Mouse (Mus musculus) midbrain, embryonic 16.5 days (tissue): ENCODE data around the gene Rac3. TPM values are rescaled to one million over a fixed set of nuclear protein-coding genes. Genes with fewer than 3 reads are reported as not detected.
"Not testable (repeated sequence)": the region's sequence is repeated elsewhere in the genome, so short reads cannot be mapped to it uniquely, and the experiment has no call there.

ENCODE experiments used
- ATAC-seq: fragments of 200-750 bp; cut with Nextera tagmentation; 2 replicates; pipeline ENCODE4 v1.8.0; 2017; ENCODE audit warnings: moderate TSS enrichment
- H3K27ac ChIP-seq: fragments of 300-500 bp; sonication (generic); 2 replicates; pipeline ENCODE4 v1.5.1; 2014; ENCODE audit warnings: mild to moderate bottlenecking, low read length, mixed read lengths
- H3K27me3 ChIP-seq: fragments of 300-500 bp; sonication (generic); 2 replicates; pipeline ENCODE4 v1.6.1; 2014; ENCODE audit warnings: low read depth, low read length, mixed read lengths; ENCODE audit not compliant: control insufficient read depth, insufficient read depth
- H3K36me3 ChIP-seq: fragments of 300-500 bp; sonication (generic); 2 replicates; pipeline ENCODE4 v1.6.1; 2014; ENCODE audit warnings: mild to moderate bottlenecking, low read length, moderate library complexity, mixed read lengths; ENCODE audit not compliant: control insufficient read depth, insufficient read depth
- H3K4me1 ChIP-seq: fragments of 300-500 bp; sonication (generic); 2 replicates; pipeline ENCODE4 v1.6.1; 2014; ENCODE audit warnings: mild to moderate bottlenecking, low read length, mixed read lengths; ENCODE audit not compliant: control insufficient read depth, insufficient read depth
- H3K4me2 ChIP-seq: fragments of 300-500 bp; sonication (generic); 2 replicates; pipeline ENCODE4 v1.6.1; 2014; ENCODE audit warnings: mild to moderate bottlenecking, low read length, mixed read lengths
- H3K4me3 ChIP-seq: fragments of 300-500 bp; sonication (generic); 2 replicates; pipeline ENCODE4 v1.5.1; 2014; ENCODE audit warnings: low read depth, mild to moderate bottlenecking, low read length, moderate library complexity, mixed read lengths
- H3K9ac ChIP-seq: fragments of 300-500 bp; sonication (generic); 2 replicates; pipeline ENCODE4 v1.6.1; 2014; ENCODE audit warnings: low read depth, low read length, mixed read lengths
- H3K9me3 ChIP-seq: fragments of 300-500 bp; sonication (generic); replicated peaks from 2 replicates; pipeline ENCODE4 v1.6.1; 2014; ENCODE audit warnings: mild to moderate bottlenecking, low read length, mixed read lengths; ENCODE audit not compliant: control insufficient read depth, poor library complexity, severe bottlenecking
- WGBS: fragments of 180-500 bp; shearing (Covaris S2); extraction: QIAGEN DNeasy Blood & Tissue Kit; methylation state at CpG from one replicate; pipeline ENCODE4 v1.1.7; 2014; 5-methylcytosine and 5-hydroxymethylcytosine counted together
- polyA plus RNA-seq: library from polyadenylated mRNA; unstranded; fragments of >200 nt; fragmentation: Nextera tagmentation; extraction: Ambion mirVana; gene quantifications from 2 replicates; pipeline ENCODE4 v1.2.1, GENCODE M21; 2015

Gene Rac3
- polyA plus RNA-seq, 1 experiment from 2014 or later = 719 TPM

GRCm38 (mm10) chr11:120751606-120752005, 30.3 kb downstream of the Rac3 start:
- Histone ChIP-seq H3K4me1 (no peaks in the 10 kb centered on the region), H3K9me3 (no peaks in the 10 kb centered on the region), H3K27me3 (no peaks in the 10 kb centered on the region), H3K4me2 (no peak overlapping the region), H3K36me3 (no peaks in the 10 kb centered on the region), H3K4me3 (no peak overlapping the region), H3K9ac (no peak overlapping the region), H3K27ac (no peak overlapping the region)
- no peak for ATAC-seq
- 66% methylated on average over 4 of the region's 4 CpGs for WGBS

GRCm38 (mm10) chr11:120760236-120760635, 39.0 kb downstream of the Rac3 start:
- Histone ChIP-seq H3K27ac (no peak overlapping the region), H3K36me3 (no peaks in the 10 kb centered on the region), H3K9me3 (peaks cover 4% of the 10 kb centered on the region; the same call in 1 of the 2 replicates), H3K9ac (no peak overlapping the region), H3K4me2 (no peak overlapping the region), H3K4me3 (no peak overlapping the region), H3K4me1 (no peaks in the 10 kb centered on the region), H3K27me3 (peaks cover 3% of the 10 kb centered on the region)
- 88% methylated on average over 9 of the region's 9 CpGs for WGBS
- no peak for ATAC-seq

GRCm38 (mm10) chr11:120761811-120762671, 40.8 kb downstream of the Rac3 start:
- Histone ChIP-seq H3K27me3 (peaks cover 3% of the 10 kb centered on the region), H3K36me3 (no peaks in the 10 kb centered on the region), H3K27ac (no peak overlapping the region), H3K9ac (no peak overlapping the region), H3K4me2 (no peak overlapping the region), H3K4me1 (no peaks in the 10 kb centered on the region), H3K4me3 (no peak overlapping the region), H3K9me3 (peaks cover 4% of the 10 kb centered on the region; the same call in 1 of the 2 replicates)
- WGBS = 78% methylated on average over 14 of the region's 14 CpGs
- ATAC-seq = no peak

- H3K9ac ChIP-seq, H3K36me3 ChIP-seq, H3K4me2 ChIP-seq, H3K27ac ChIP-seq, H3K4me3 ChIP-seq, H3K4me1 ChIP-seq, H3K27me3 ChIP-seq, H3K9me3 ChIP-seq, ATAC-seq: not testable (repeated sequence)
- WGBS = 30% methylated on average over 11 of the region's 14 CpGs
Observed at GRCm38 (mm10) chr11:120762672-120763041, 41.4 kb downstream of the Rac3 start, which contains the start of gene Hmga1b. Gene Hmga1b (plus strand): TSS chr11:120762794.

- 17% methylated on average over 1 of the region's 23 CpGs for WGBS
- H3K27me3 ChIP-seq, H3K4me3 ChIP-seq, H3K4me1 ChIP-seq, H3K9me3 ChIP-seq, H3K36me3 ChIP-seq, H3K27ac ChIP-seq, H3K9ac ChIP-seq, H3K4me2 ChIP-seq: not testable (repeated sequence)
- ATAC-seq = 0 out of 2 replicates have a peak, but pooled peaks have one; percentile 42
Observed at GRCm38 (mm10) chr11:120763121-120763999, 42.1 kb downstream of the Rac3 start.

GRCm38 (mm10) chr11:120767023-120767422, 45.8 kb downstream of the Rac3 start:
- H3K9ac ChIP-seq, H3K4me2 ChIP-seq, H3K27ac ChIP-seq, H3K36me3 ChIP-seq, H3K9me3 ChIP-seq, H3K27me3 ChIP-seq, ATAC-seq, H3K4me3 ChIP-seq, H3K4me1 ChIP-seq: not testable (repeated sequence)
- 78% methylated on average over 3 of the region's 7 CpGs for WGBS

GRCm38 (mm10) chr11:120768206-120768605, 46.9 kb downstream of the Rac3 start:
- no peak overlapping the region for H3K9ac ChIP-seq
- H3K27me3 ChIP-seq = no peaks in the 10 kb centered on the region
- no peaks in the 10 kb centered on the region for H3K9me3 ChIP-seq
- 37% methylated on average over 1 of the region's 1 CpGs for WGBS
- H3K4me3 ChIP-seq = no peak overlapping the region
- H3K27ac ChIP-seq = no peak overlapping the region
- no peaks in the 10 kb centered on the region for H3K4me1 ChIP-seq
- no peak for ATAC-seq
- no peak overlapping the region for H3K4me2 ChIP-seq
- H3K36me3 ChIP-seq = no peaks in the 10 kb centered on the region

- ATAC-seq = no peak
- Histone ChIP-seq H3K9ac (no peak overlapping the region), H3K27ac (no peak overlapping the region), H3K27me3 (no peaks in the 10 kb centered on the region), H3K4me1 (no peaks in the 10 kb centered on the region; the same call in 1 of the 2 replicates), H3K4me2 (no peak overlapping the region), H3K9me3 (no peaks in the 10 kb centered on the region), H3K36me3 (no peaks in the 10 kb centered on the region), H3K4me3 (no peak overlapping the region)
- 81% methylated on average over 3 of the region's 3 CpGs for WGBS
Observed at GRCm38 (mm10) chr11:120772749-120773148, 51.5 kb downstream of the Rac3 start.
